Mouse (Mus musculus) midbrain, postnatal 0 days (tissue): Measurements from ENCODE around the gene Itpr2. TPM values are rescaled to one million over a fixed set of nuclear protein-coding genes. Genes with fewer than 3 reads are reported as not detected.

Experiments used
- ATAC-seq: fragments of 200-750 bp; cut with Nextera tagmentation; 2 replicates; pipeline ENCODE4 v1.8.0; 2017; ENCODE audit warnings: moderate number of reproducible peaks, mild to moderate bottlenecking, moderate TSS enrichment, moderate library complexity; ENCODE audit not compliant: low FRiP score
- DNase-seq: peaks from one replicate; pipeline ENCODE4 v3.0.0-alpha.2; 2015; ENCODE audit warnings: low spot score
- H3K27ac ChIP-seq: fragments of 300-500 bp; sonication (generic); 2 replicates; pipeline ENCODE4 v1.5.1; 2014; ENCODE audit warnings: low read depth, mild to moderate bottlenecking, low read length, mixed read lengths
- H3K27me3 ChIP-seq: fragments of 300-500 bp; sonication (generic); 2 replicates; pipeline ENCODE4 v1.6.1; 2014; ENCODE audit warnings: low read length, control low read depth, mixed read lengths; ENCODE audit not compliant: insufficient read depth
- H3K36me3 ChIP-seq: fragments of 300-500 bp; sonication (generic); 2 replicates; pipeline ENCODE4 v1.6.1; 2014; ENCODE audit warnings: low read length, control low read depth, mixed read lengths; ENCODE audit not compliant: insufficient read depth
- H3K4me1 ChIP-seq: fragments of 300-500 bp; sonication (generic); 2 replicates; pipeline ENCODE4 v1.6.1; 2014; ENCODE audit warnings: mild to moderate bottlenecking, control low read depth, antibody characterized with exemption, low read length, mixed read lengths; ENCODE audit not compliant: insufficient read depth
- H3K4me2 ChIP-seq: fragments of 300-500 bp; sonication (generic); 2 replicates; pipeline ENCODE4 v1.6.1; 2014; ENCODE audit warnings: low read depth, mild to moderate bottlenecking, low read length, mixed read lengths; ENCODE audit not compliant: poor library complexity, severe bottlenecking
- H3K4me3 ChIP-seq: fragments of 300-500 bp; sonication (generic); 2 replicates; pipeline ENCODE4 v1.5.1; 2014; ENCODE audit warnings: low read depth, mild to moderate bottlenecking, low read length, moderate library complexity
- H3K9ac ChIP-seq: fragments of 300-500 bp; sonication (generic); replicated peaks from 2 replicates; pipeline ENCODE4 v1.6.1; 2014; ENCODE audit warnings: mild to moderate bottlenecking, low read length, moderate library complexity, mixed read lengths; ENCODE audit not compliant: poor library complexity, severe bottlenecking
- H3K9me3 ChIP-seq: fragments of 300-500 bp; sonication (generic); 2 replicates; pipeline ENCODE4 v1.6.1; 2016; ENCODE audit warnings: low read length, control low read depth
- CTCF ChIP-seq: IDR thresholded peaks from 2 replicates; pipeline ENCODE4 v1.5.1; 2016; ENCODE audit warnings: antibody characterized with exemption, mild to moderate bottlenecking
- WGBS: fragments of 180-500 bp; shearing (Covaris S2); extraction: QIAGEN DNeasy Blood & Tissue Kit; methylation state at CpG from one replicate; pipeline ENCODE4 v1.1.7; 2014; 5-methylcytosine and 5-hydroxymethylcytosine counted together
- polyA plus RNA-seq: library from polyadenylated mRNA; unstranded; fragments of >200 nt; fragmentation: Nextera tagmentation; extraction: Ambion mirVana; gene quantifications from 2 replicates; pipeline ENCODE4 v1.2.1, GENCODE M21; 2015
- total RNA-seq: library from RNA; depleted of rRNA; stranded (reverse); fragments of >200 nt; gene quantifications from 2 replicates; pipeline ENCODE4 v1.2.3, GENCODE M21; 2014

The Itpr2 gene
- total and polyA plus RNA-seq, 2 experiments from 2014 or later, result 9.1 to 15.9 TPM

- Histone ChIP-seq H3K9ac (no peak overlapping the region), H3K4me2 (no peak overlapping the region), H3K36me3 (no peaks in the 10 kb centered on the region), H3K9me3 (no peaks in the 10 kb centered on the region), H3K27ac (no peak overlapping the region), H3K4me3 (no peak overlapping the region), H3K27me3 (no peaks in the 10 kb centered on the region), H3K4me1 (peaks cover 13% of the 10 kb centered on the region; the same call in 1 of the 2 replicates)
- peak; percentile 19 for TF ChIP-seq CTCF
- ATAC-seq (no peak), DNase-seq (peak; percentile 26)
- WGBS, result 30% methylated on average over 10 of the region's 10 CpGs
Observed at GRCm38 (mm10) chr6:146343671-146344384, 158.2 kb downstream of the Itpr2 start.

GRCm38 (mm10) chr6:146342995-146343394, 159.0 kb downstream of the Itpr2 start:
- no peak for TF ChIP-seq CTCF
- H3K4me2 ChIP-seq, result no peak overlapping the region
- no peaks in the 10 kb centered on the region for H3K36me3 ChIP-seq
- 17% methylated on average over 6 of the region's 6 CpGs for WGBS
- no peak overlapping the region for H3K9ac ChIP-seq
- H3K27ac ChIP-seq, result no peak overlapping the region
- H3K4me1 ChIP-seq, result peaks cover 13% of the 10 kb centered on the region; the same call in 1 of the 2 replicates
- no peak overlapping the region for H3K4me3 ChIP-seq
- DNase-seq (peak; percentile 51), ATAC-seq (no peak)
- no peaks in the 10 kb centered on the region for H3K9me3 ChIP-seq
- no peaks in the 10 kb centered on the region for H3K27me3 ChIP-seq

GRCm38 (mm10) chr6:146341934-146342333, 160.1 kb downstream of the Itpr2 start:
- Histone ChIP-seq H3K27me3 (no peaks in the 10 kb centered on the region), H3K9me3 (no peaks in the 10 kb centered on the region), H3K4me2 (no peak overlapping the region), H3K4me3 (no peak overlapping the region), H3K9ac (no peak overlapping the region), H3K4me1 (peaks cover 13% of the 10 kb centered on the region; the same call in 1 of the 2 replicates), H3K27ac (no peak overlapping the region), H3K36me3 (no peaks in the 10 kb centered on the region)
- no peak for TF ChIP-seq CTCF
- ATAC-seq (0 out of 2 replicates have a peak, but pooled peaks have one; percentile 12), DNase-seq (peak; percentile 49)
- 83% methylated on average over 3 of the region's 3 CpGs for WGBS

GRCm38 (mm10) chr6:146341413-146341812, 160.6 kb downstream of the Itpr2 start:
- ATAC-seq, result no peak
- Histone ChIP-seq H3K4me2 (no peak overlapping the region), H3K9ac (no peak overlapping the region), H3K27ac (no peak overlapping the region), H3K27me3 (no peaks in the 10 kb centered on the region), H3K9me3 (no peaks in the 10 kb centered on the region), H3K36me3 (no peaks in the 10 kb centered on the region), H3K4me3 (no peak overlapping the region), H3K4me1 (peaks cover 13% of the 10 kb centered on the region; the same call in 1 of the 2 replicates)
- TF ChIP-seq CTCF, result no peak
- 68% methylated on average over 3 of the region's 3 CpGs for WGBS
- no peak for DNase-seq

GRCm38 (mm10) chr6:146340951-146341350, 161.1 kb downstream of the Itpr2 start:
- DNase-seq (no peak), ATAC-seq (no peak)
- no peak overlapping the region for H3K4me3 ChIP-seq
- H3K9ac ChIP-seq, result no peak overlapping the region
- H3K4me2 ChIP-seq, result no peak overlapping the region
- H3K27ac ChIP-seq, result no peak overlapping the region
- no peak for TF ChIP-seq CTCF
- no peaks in the 10 kb centered on the region for H3K36me3 ChIP-seq
- peaks cover 13% of the 10 kb centered on the region; the same call in 1 of the 2 replicates for H3K4me1 ChIP-seq
- H3K27me3 ChIP-seq, result no peaks in the 10 kb centered on the region
- H3K9me3 ChIP-seq, result no peaks in the 10 kb centered on the region
- WGBS, result 62% methylated on average over 5 of the region's 5 CpGs

- DNase-seq (peak; percentile 62), ATAC-seq (no peak)
- Histone ChIP-seq H3K27me3 (no peaks in the 10 kb centered on the region), H3K9ac (no peak overlapping the region), H3K27ac (no peak overlapping the region), H3K9me3 (no peaks in the 10 kb centered on the region), H3K4me3 (no peak overlapping the region), H3K4me1 (peaks cover 13% of the 10 kb centered on the region; the same call in 1 of the 2 replicates), H3K36me3 (no peaks in the 10 kb centered on the region), H3K4me2 (no peak overlapping the region)
- peak; percentile 61 for TF ChIP-seq CTCF
- WGBS, result 77% methylated on average over 10 of the region's 10 CpGs
Observed at GRCm38 (mm10) chr6:146339779-146340178, 162.2 kb downstream of the Itpr2 start.
